Comparison of ENCODE assay signal across 24 mouse cellular contexts in the genomic region with DNA sequence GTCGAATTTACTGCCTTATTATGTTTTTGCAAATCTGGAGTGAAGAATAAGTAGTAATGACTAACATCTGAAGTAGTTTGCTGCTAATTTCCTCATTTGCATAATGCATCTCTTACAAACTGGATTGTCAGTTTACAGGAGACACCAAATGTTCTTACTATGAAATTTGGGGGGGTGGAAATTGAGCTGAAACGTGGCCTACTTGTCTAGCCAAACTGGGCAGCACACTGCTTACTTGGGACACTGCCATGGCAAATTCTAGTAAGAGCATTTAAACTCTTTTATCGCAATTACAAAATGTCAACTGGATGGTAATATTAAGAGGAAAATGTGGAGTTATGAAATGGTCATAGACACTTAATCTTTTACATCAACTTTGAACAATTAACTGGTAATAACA. TPM values are rescaled to one million over a fixed set of nuclear protein-coding genes. Genes with fewer than 3 reads are reported as not detected.
DNase-seq lines count a peak whose midpoint lies in the region; ATAC-seq lines count a peak whose summit lies in the region.
"Had no signal": no experiment of that assay in that cellular context is flagged by ENCODE, and none has a peak within 500 bp of the region (broad histone marks: within the 10 kb centered on the region; RNA-seq: fewer than 3 reads in every experiment).

No protein-coding gene starts in this region.

- WGBS in forebrain, embryonic 14.5 days: 66% methylated on average over 3 of the region's 3 CpGs
- 44% methylated on average over 3 of the region's 3 CpGs for WGBS in forebrain, embryonic 16.5 days

- 0 out of 2 replicates have a peak, but pooled peaks have one; percentile 20 for ATAC-seq in forebrain, embryonic 14.5 days
- no peak for ATAC-seq in forebrain, embryonic 16.5 days
- ATAC-seq: intestine, postnatal 0 days; Patski had no signal

- no peaks in the 10 kb centered on the region for H3K36me3 ChIP-seq in forebrain, embryonic 14.5 days (ENCODE audit: control insufficient read depth, insufficient read depth, low read length)
- no peaks in the 10 kb centered on the region for H3K36me3 ChIP-seq in forebrain, embryonic 16.5 days (ENCODE audit: control insufficient read depth, insufficient read depth)
- H3K36me3 ChIP-seq: G1E; heart, embryonic 10.5 days; heart, embryonic 13.5 days; hindbrain, embryonic 12.5 days; hindbrain, embryonic 15.5 days had no signal

- H3K9me3 ChIP-seq in forebrain, embryonic 14.5 days (replicated peaks; ENCODE audit: control insufficient read depth, low read length): no peaks in the 10 kb centered on the region
- H3K9me3 ChIP-seq in forebrain, embryonic 16.5 days (ENCODE audit: control insufficient read depth, low read length): no peaks in the 10 kb centered on the region
- H3K9me3 ChIP-seq: heart, embryonic 10.5 days; heart, embryonic 13.5 days; hindbrain, embryonic 12.5 days; hindbrain, embryonic 15.5 days had no signal

- no peak overlapping the region for H3K9ac ChIP-seq in forebrain, embryonic 14.5 days (ENCODE audit: low read length)
- H3K9ac ChIP-seq in forebrain, embryonic 16.5 days (replicated peaks; ENCODE audit: low read depth, low read length): no peak overlapping the region
- H3K9ac ChIP-seq: heart, embryonic 13.5 days; hindbrain, embryonic 12.5 days; hindbrain, embryonic 15.5 days had no signal

- H3K4me1 ChIP-seq in forebrain, embryonic 14.5 days (ENCODE audit: control insufficient read depth, insufficient read depth, low read length): no peaks in the 10 kb centered on the region; the same call in 1 of the 2 replicates
- H3K4me1 ChIP-seq in forebrain, embryonic 16.5 days (replicated peaks; ENCODE audit: control insufficient read depth, insufficient read depth, low read length): peaks cover 6% of the 10 kb centered on the region; the same call in 1 of the 2 replicates
- H3K4me1 ChIP-seq: heart, embryonic 10.5 days; heart, embryonic 13.5 days; hindbrain, embryonic 12.5 days; hindbrain, embryonic 15.5 days had no signal

- H3K27me3 ChIP-seq in forebrain, embryonic 14.5 days (replicated peaks; ENCODE audit: control insufficient read depth, insufficient read depth, low read length): no peaks in the 10 kb centered on the region
- H3K27me3 ChIP-seq in forebrain, embryonic 16.5 days (replicated peaks; ENCODE audit: control insufficient read depth, insufficient read depth, low read length): no peaks in the 10 kb centered on the region
- H3K27me3 ChIP-seq: CH12.LX; heart, embryonic 13.5 days; hindbrain, embryonic 12.5 days; hindbrain, embryonic 15.5 days; Patski had no signal

- peak; percentile 40 for DNase-seq in forebrain, embryonic 14.5 days (ENCODE audit: low spot score)
- peak; percentile 28 for DNase-seq in heart, adult 11 months
- no peak for DNase-seq in heart, postnatal 14 days
- peak; percentile 27 for DNase-seq in brain, adult 2 months (ENCODE audit: low read depth, low spot score)
- DNase-seq in brain, embryonic 18.5 days (ENCODE audit: low read depth, low spot score): peak; percentile 12
- no peak for DNase-seq in thymus, postnatal 36 days
- DNase-seq: adrenal gland, postnatal 10 days; adrenal gland, postnatal 36 days; B cell, adult 2 months; cerebellum, adult 18-20 months; cerebellum, adult 9-10 months; cerebellum, postnatal 14 days; gastrocnemius, postnatal 25 days; heart, adult 2 months had no signal

- no peak overlapping the region for H3K4me2 ChIP-seq in forebrain, embryonic 14.5 days (ENCODE audit: low read length)
- no peak overlapping the region for H3K4me2 ChIP-seq in forebrain, embryonic 16.5 days (ENCODE audit: low read length)
- H3K4me2 ChIP-seq: heart, embryonic 13.5 days; hindbrain, embryonic 12.5 days; hindbrain, embryonic 15.5 days had no signal

- intact Hi-C loops in heart, postnatal 14 days (cut with DNase I): no loop called here

- no peak overlapping the region for H3K27ac ChIP-seq in forebrain, embryonic 14.5 days (ENCODE audit: low read depth, low read length)
- H3K27ac ChIP-seq in forebrain, embryonic 16.5 days (ENCODE audit: low read length): no peak overlapping the region
- H3K27ac ChIP-seq: heart, adult 2 months; heart, embryonic 10.5 days; heart, embryonic 13.5 days; hindbrain, embryonic 12.5 days; hindbrain, embryonic 15.5 days had no signal

- no peak overlapping the region for H3K4me3 ChIP-seq in forebrain, embryonic 14.5 days (ENCODE audit: low read depth, low read length)
- H3K4me3 ChIP-seq in forebrain, embryonic 16.5 days (replicated peaks; ENCODE audit: low read length): no peak overlapping the region
- H3K4me3 ChIP-seq: heart, adult 2 months; heart, embryonic 10.5 days; heart, embryonic 13.5 days; hindbrain, embryonic 12.5 days; hindbrain, embryonic 15.5 days had no signal

RNA-seq across cellular contexts. Expression of a gene that starts 56.4 kb away (rescaled TPM):
- polyA plus RNA-seq in forebrain, embryonic 14.5 days (2014; fragmentation: Nextera tagmentation; extraction: Ambion mirVana): 10.5 and 17.6 TPM in 2 replicates
- polyA plus RNA-seq in forebrain, embryonic 16.5 days (2015; fragmentation: Nextera tagmentation; extraction: Ambion mirVana): 22.4 and 35.9 TPM in 2 replicates
- total RNA-seq in heart, postnatal 14 days (2021): under 1 TPM; 0.59 to 0.62 TPM
- total RNA-seq: CH12.LX; G1E; hematopoietic stem cell, adult 5-6 weeks had no signal
- polyA plus RNA-seq: G1E had no signal

Comparison
In these comparisons a context has a peak if more than half of its experiments do, and no peak if none do; other contexts are left out.
1. DNase-seq: peak in forebrain, embryonic 14.5 days (single experiment), heart, adult 11 months (single experiment), brain, adult 2 months (single experiment) and brain, embryonic 18.5 days (single experiment); none in heart, postnatal 14 days (0 of 2) and thymus, postnatal 36 days (0 of 2).